Mouse (Mus musculus) limb, embryonic 14.5 days (tissue): ENCODE measurements around the gene Stk40. TPM values are rescaled to one million over a fixed set of nuclear protein-coding genes. Genes with fewer than 3 reads are reported as not detected.

Source experiments
- ATAC-seq: fragments of 200-750 bp; cut with Nextera tagmentation; 2 replicates; pipeline ENCODE4 v1.8.0; 2017; ENCODE audit warnings: low read depth, moderate number of reproducible peaks, moderate TSS enrichment; ENCODE audit not compliant: low FRiP score
- DNase-seq: peaks from one replicate; pipeline ENCODE4 v3.0.0-alpha.2; 2015; ENCODE audit warnings: low spot score
- H3K27ac ChIP-seq: fragments of 300-500 bp; sonication (generic); replicated peaks from 2 replicates; pipeline ENCODE4 v1.5.1; 2014; ENCODE audit warnings: low read depth, mild to moderate bottlenecking, low read length, moderate library complexity, mixed read lengths
- H3K27me3 ChIP-seq: fragments of 300-500 bp; sonication (generic); 2 replicates; pipeline ENCODE4 v1.6.1; 2014; ENCODE audit warnings: low read length, mixed read lengths; ENCODE audit not compliant: control insufficient read depth, insufficient read depth
- H3K36me3 ChIP-seq: fragments of 300-500 bp; sonication (generic); 2 replicates; pipeline ENCODE4 v1.6.1; 2014; ENCODE audit warnings: mild to moderate bottlenecking, low read length, moderate library complexity, mixed read lengths; ENCODE audit not compliant: control insufficient read depth, insufficient read depth
- H3K4me1 ChIP-seq: fragments of 300-500 bp; sonication (generic); 2 replicates; pipeline ENCODE4 v1.6.1; 2014; ENCODE audit warnings: antibody characterized with exemption, low read length, mixed read lengths; ENCODE audit not compliant: control insufficient read depth, insufficient read depth
- H3K4me2 ChIP-seq: fragments of 300-500 bp; sonication (generic); replicated peaks from 2 replicates; pipeline ENCODE4 v1.6.1; 2014; ENCODE audit warnings: low read depth, mild to moderate bottlenecking, low read length, moderate library complexity; ENCODE audit not compliant: severe bottlenecking
- H3K4me3 ChIP-seq: fragments of 300-500 bp; sonication (generic); replicated peaks from 2 replicates; pipeline ENCODE4 v1.5.1; 2014; ENCODE audit warnings: low read length
- H3K9ac ChIP-seq: fragments of 300-500 bp; sonication (generic); 2 replicates; pipeline ENCODE4 v1.6.1; 2014; ENCODE audit warnings: mild to moderate bottlenecking, low read depth, low read length, moderate library complexity; ENCODE audit not compliant: severe bottlenecking
- H3K9me3 ChIP-seq: fragments of 300-500 bp; sonication (generic); 2 replicates; pipeline ENCODE4 v1.6.1; 2016; ENCODE audit warnings: low read length; ENCODE audit not compliant: control insufficient read depth
- POLR2A ChIP-seq: fragments of 200-500 bp; IDR thresholded peaks from 2 replicates; pipeline ENCODE4 v1.8.0; 2012; ENCODE audit warnings: inconsistent platforms, mild to moderate bottlenecking, moderate library complexity, borderline replicate concordance; ENCODE audit not compliant: insufficient read depth, insufficient read length; ENCODE audit errors: extremely low read depth
- WGBS: fragments of 180-500 bp; shearing (Covaris S2); extraction: QIAGEN DNeasy Blood & Tissue Kit; methylation state at CpG from one replicate; pipeline ENCODE4 v1.1.7; 2014; 5-methylcytosine and 5-hydroxymethylcytosine counted together
- polyA plus RNA-seq, 2 experiments: library from polyadenylated mRNA; depleted of rRNA in 1 of 2; stranded (reverse) in 1 of 2; unstranded in 1 of 2; fragments of >200 nt; fragmentation: Nextera tagmentation in 1 of 2; extraction: Ambion mirVana in 1 of 2; gene quantifications; 2 replicates each; pipeline versions ENCODE4 v1.2.1 to v1.2.3; 2012 to 2014

Gene Stk40
- polyA plus RNA-seq, 2 experiments: 21.3 to 27.9 TPM

GRCm38 (mm10) chr4:126062856-126063255 is 40.9 kb upstream of the Stk40 start:
- Histone ChIP-seq H3K36me3 (no peaks in the 10 kb centered on the region), H3K4me1 (peaks cover 6% of the 10 kb centered on the region; the same call in 1 of the 2 replicates), H3K4me3 (no peak overlapping the region), H3K27ac (no peak overlapping the region), H3K9ac (no peak overlapping the region), H3K27me3 (no peaks in the 10 kb centered on the region), H3K4me2 (no peak overlapping the region), H3K9me3 (no peaks in the 10 kb centered on the region)
- WGBS: 29% methylated on average over 1 of the region's 1 CpGs
- DNase-seq (no peak), ATAC-seq (no peak)
- TF ChIP-seq POLR2A: no peak

GRCm38 (mm10) chr4:126065241-126065640 is 38.5 kb upstream of the Stk40 start:
- Histone ChIP-seq H3K9ac (no peak overlapping the region), H3K4me2 (no peak overlapping the region), H3K27me3 (no peaks in the 10 kb centered on the region), H3K36me3 (no peaks in the 10 kb centered on the region), H3K4me1 (no peaks in the 10 kb centered on the region), H3K4me3 (no peak overlapping the region), H3K27ac (no peak overlapping the region), H3K9me3 (no peaks in the 10 kb centered on the region)
- no peak for ATAC-seq
- 87% methylated on average over 7 of the region's 7 CpGs for WGBS
- DNase-seq: no peak
- TF ChIP-seq POLR2A: no peak

- Histone ChIP-seq H3K36me3 (no peaks in the 10 kb centered on the region), H3K4me3 (no peak overlapping the region), H3K27ac (no peak overlapping the region), H3K9ac (no peak overlapping the region), H3K27me3 (no peaks in the 10 kb centered on the region), H3K4me1 (no peaks in the 10 kb centered on the region), H3K9me3 (no peaks in the 10 kb centered on the region), H3K4me2 (no peak overlapping the region)
- DNase-seq (no peak), ATAC-seq (no peak)
- WGBS: 65% methylated on average over 15 of the region's 15 CpGs
- no peak for TF ChIP-seq POLR2A
Observed at GRCm38 (mm10) chr4:126067401-126068077, 36.2 kb upstream of the Stk40 start.

GRCm38 (mm10) chr4:126068842-126069241 is 34.9 kb upstream of the Stk40 start:
- no peak overlapping the region for H3K4me3 ChIP-seq
- no peak overlapping the region for H3K9ac ChIP-seq
- H3K9me3 ChIP-seq: no peaks in the 10 kb centered on the region
- ATAC-seq (no peak), DNase-seq (no peak)
- H3K27ac ChIP-seq: no peak overlapping the region
- WGBS: 82% methylated on average over 6 of the region's 6 CpGs
- no peaks in the 10 kb centered on the region for H3K4me1 ChIP-seq
- H3K4me2 ChIP-seq: no peak overlapping the region
- H3K27me3 ChIP-seq: no peaks in the 10 kb centered on the region
- no peaks in the 10 kb centered on the region for H3K36me3 ChIP-seq
- TF ChIP-seq POLR2A: no peak

- 84% methylated on average over 6 of the region's 6 CpGs for WGBS
- Histone ChIP-seq H3K9ac (no peak overlapping the region), H3K27me3 (no peaks in the 10 kb centered on the region), H3K4me2 (no peak overlapping the region), H3K36me3 (no peaks in the 10 kb centered on the region), H3K27ac (no peak overlapping the region), H3K9me3 (no peaks in the 10 kb centered on the region), H3K4me3 (no peak overlapping the region), H3K4me1 (no peaks in the 10 kb centered on the region)
- DNase-seq (no peak), ATAC-seq (no peak)
- no peak for TF ChIP-seq POLR2A
Observed at GRCm38 (mm10) chr4:126077833-126078232, 25.9 kb upstream of the Stk40 start.
